Mouse (Mus musculus) liver, postnatal 0 days (tissue): ENCODE results near the gene H2-M10.4. TPM values are rescaled to one million over a fixed set of nuclear protein-coding genes. Genes with fewer than 3 reads are reported as not detected.

Source experiments
- ATAC-seq: fragments of 200-750 bp; cut with Nextera tagmentation; 2 replicates; pipeline ENCODE4 v1.8.0; 2017; ENCODE audit warnings: mild to moderate bottlenecking, moderate library complexity
- DNase-seq: peaks from one replicate; pipeline ENCODE4 v3.0.0-alpha.2; 2016
- H3K27ac ChIP-seq: fragments of 300-500 bp; sonication (generic); 2 replicates; pipeline ENCODE4 v1.5.1; 2014; ENCODE audit warnings: antibody characterized with exemption, moderate library complexity, mild to moderate bottlenecking, low read depth
- H3K27me3 ChIP-seq: fragments of 300-500 bp; sonication (generic); 2 replicates; pipeline ENCODE4 v1.6.1; 2014; ENCODE audit warnings: low read length, control low read depth, mixed read lengths; ENCODE audit not compliant: insufficient read depth
- H3K36me3 ChIP-seq: fragments of 300-500 bp; sonication (generic); replicated peaks from 2 replicates; pipeline ENCODE4 v1.6.1; 2014; ENCODE audit warnings: mild to moderate bottlenecking, control low read depth, low read length, moderate library complexity, mixed read lengths; ENCODE audit not compliant: insufficient read depth
- H3K4me1 ChIP-seq: fragments of 300-500 bp; sonication (generic); 2 replicates; pipeline ENCODE4 v1.6.1; 2014; ENCODE audit warnings: antibody characterized with exemption, mild to moderate bottlenecking, control low read depth; ENCODE audit not compliant: insufficient read depth
- H3K4me2 ChIP-seq: fragments of 300-500 bp; sonication (generic); 2 replicates; pipeline ENCODE4 v1.6.1; 2014; ENCODE audit warnings: low read depth, mild to moderate bottlenecking, low read length, moderate library complexity, mixed read lengths
- H3K4me3 ChIP-seq: fragments of 300-500 bp; sonication (generic); 2 replicates; pipeline ENCODE4 v1.5.1; 2014; ENCODE audit warnings: low read depth, low read length
- H3K9ac ChIP-seq: fragments of 300-500 bp; sonication (generic); replicated peaks from 2 replicates; pipeline ENCODE4 v1.6.1; 2014; ENCODE audit warnings: mild to moderate bottlenecking, moderate library complexity
- H3K9me3 ChIP-seq: fragments of 300-500 bp; sonication (generic); 2 replicates; pipeline ENCODE4 v1.6.1; 2016; ENCODE audit warnings: mild to moderate bottlenecking, control low read depth, low read length, mixed read lengths
- CTCF ChIP-seq: sonication (generic); IDR thresholded peaks from 2 replicates; pipeline ENCODE4 v1.5.1; 2016; ENCODE audit warnings: antibody characterized with exemption, low read depth
- EP300 ChIP-seq: IDR thresholded peaks from 2 replicates; pipeline ENCODE4 v1.6.1; 2016; ENCODE audit warnings: antibody characterized with exemption, low read depth, mild to moderate bottlenecking
- WGBS: fragments of 180-500 bp; shearing (Covaris S2); extraction: QIAGEN DNeasy Blood & Tissue Kit; methylation state at CpG from one replicate; pipeline ENCODE4 v1.1.7; 2014; ENCODE audit not compliant: insufficient replicate concordance; 5-methylcytosine and 5-hydroxymethylcytosine counted together
- polyA plus RNA-seq: library from polyadenylated mRNA; unstranded; fragments of >200 nt; fragmentation: Nextera tagmentation; extraction: Ambion mirVana; gene quantifications from 2 replicates; pipeline ENCODE4 v1.2.1, GENCODE M21; 2015

The H2-M10.4 gene
- polyA plus RNA-seq, 1 experiment from 2014 or later: not detected

DNA sequence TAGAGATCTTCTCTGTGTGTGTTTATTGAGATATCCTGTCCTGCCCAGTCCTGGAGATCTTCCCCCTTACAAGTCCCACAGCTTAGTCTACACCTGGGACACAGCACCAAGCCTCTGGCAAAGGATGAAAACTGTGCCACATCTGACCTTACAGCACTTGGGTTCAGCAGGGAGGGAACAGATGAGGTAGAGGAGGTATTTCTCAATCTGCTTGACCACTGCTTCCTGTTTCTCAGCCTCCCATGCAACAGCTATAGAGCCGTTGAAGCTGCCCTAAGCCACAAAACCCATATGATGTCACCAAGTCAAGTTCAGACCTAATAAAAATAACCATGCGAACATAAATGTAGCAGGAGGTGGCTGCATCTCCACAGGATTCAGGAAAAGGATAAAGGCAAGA lies 30.7 kb downstream of the H2-M10.4 start:
- peak; percentile 56; the same call in 1 of the 2 replicates for ATAC-seq
- no peak overlapping the region for H3K4me3 ChIP-seq
- no peaks in the 10 kb centered on the region for H3K36me3 ChIP-seq
- no peaks in the 10 kb centered on the region for H3K27me3 ChIP-seq
- H3K9ac ChIP-seq: no peak overlapping the region
- no peak overlapping the region for H3K4me2 ChIP-seq
- WGBS: 36% methylated on average over 2 of the region's 2 CpGs
- no peaks in the 10 kb centered on the region for H3K9me3 ChIP-seq
- no peak overlapping the region for H3K27ac ChIP-seq
- no peaks in the 10 kb centered on the region for H3K4me1 ChIP-seq
- no peak for TF ChIP-seq EP300
- TF ChIP-seq CTCF: no peak
- DNase-seq: no peak

- no peaks in the 10 kb centered on the region for H3K36me3 ChIP-seq
- no peak overlapping the region for H3K27ac ChIP-seq
- TF ChIP-seq EP300: no peak
- peak; percentile 79 for TF ChIP-seq CTCF
- no peak overlapping the region for H3K4me2 ChIP-seq
- DNase-seq (no peak), ATAC-seq (no peak)
- no peak overlapping the region for H3K4me3 ChIP-seq
- H3K4me1 ChIP-seq: no peaks in the 10 kb centered on the region
- 19% methylated on average over 4 of the region's 4 CpGs for WGBS
- no peak overlapping the region for H3K9ac ChIP-seq
- H3K27me3 ChIP-seq: no peaks in the 10 kb centered on the region
- no peaks in the 10 kb centered on the region for H3K9me3 ChIP-seq
Measured at GRCm38 (mm10) chr17:36418091-36418754, 43.9 kb downstream of the H2-M10.4 start.

DNA sequence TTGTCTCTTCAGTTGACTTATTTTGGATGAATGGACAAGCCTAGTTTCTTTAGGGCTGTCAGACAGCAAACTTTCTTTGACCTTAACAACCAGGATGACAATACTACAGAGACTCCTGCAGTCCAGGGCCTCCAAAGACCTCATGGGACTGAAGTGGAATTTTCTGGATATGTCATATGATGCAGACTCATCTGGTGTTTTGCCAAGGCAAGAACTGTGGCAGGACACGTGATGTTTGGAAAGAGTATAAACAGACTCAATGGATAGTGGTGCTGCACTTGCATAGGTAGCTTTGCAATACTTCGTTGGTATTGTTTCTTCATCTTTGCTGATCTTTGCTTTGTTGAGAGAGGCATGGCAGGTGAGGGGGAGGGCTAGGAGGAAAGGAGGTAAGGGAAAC lies 44.7 kb downstream of the H2-M10.4 start:
- 49% methylated on average over 2 of the region's 2 CpGs for WGBS
- Histone ChIP-seq H3K4me3 (no peak overlapping the region), H3K27ac (no peak overlapping the region), H3K4me1 (no peaks in the 10 kb centered on the region), H3K9ac (no peak overlapping the region), H3K4me2 (no peak overlapping the region), H3K36me3 (no peaks in the 10 kb centered on the region), H3K27me3 (no peaks in the 10 kb centered on the region), H3K9me3 (no peaks in the 10 kb centered on the region)
- TF ChIP-seq CTCF: no peak
- no peak for TF ChIP-seq EP300
- ATAC-seq (no peak), DNase-seq (no peak)

GRCm38 (mm10) chr17:36415407-36415806 lies 46.7 kb downstream of the H2-M10.4 start:
- 4% methylated on average over 1 of the region's 1 CpGs for WGBS
- DNase-seq: no peak
- no peak overlapping the region for H3K4me3 ChIP-seq
- H3K27ac ChIP-seq: no peak overlapping the region
- H3K27me3 ChIP-seq: no peaks in the 10 kb centered on the region
- TF ChIP-seq CTCF (no peak), EP300 (no peak)
- no peaks in the 10 kb centered on the region for H3K9me3 ChIP-seq
- H3K4me2 ChIP-seq: no peak overlapping the region
- no peaks in the 10 kb centered on the region for H3K36me3 ChIP-seq
- no peak overlapping the region for H3K9ac ChIP-seq
- ATAC-seq: no peak
- H3K4me1 ChIP-seq: no peaks in the 10 kb centered on the region

GRCm38 (mm10) chr17:36414361-36414760 lies 47.8 kb downstream of the H2-M10.4 start:
- H3K27ac ChIP-seq: no peak overlapping the region
- TF ChIP-seq EP300: no peak
- no peak for TF ChIP-seq CTCF
- no peaks in the 10 kb centered on the region for H3K27me3 ChIP-seq
- H3K4me3 ChIP-seq: no peak overlapping the region
- H3K9me3 ChIP-seq: no peaks in the 10 kb centered on the region
- 58% methylated on average over 1 of the region's 1 CpGs for WGBS
- DNase-seq: no peak
- H3K9ac ChIP-seq: no peak overlapping the region
- H3K36me3 ChIP-seq: no peaks in the 10 kb centered on the region
- H3K4me1 ChIP-seq: no peaks in the 10 kb centered on the region
- ATAC-seq: no peak
- H3K4me2 ChIP-seq: no peak overlapping the region

Other genes starting within 250 kb of the H2-M10.4 start
- 53.2 and 55.1 TPM in 2 replicates for gene Rpp21, start 204.3 kb downstream of the H2-M10.4 start, polyA plus RNA-seq
- 2.7 and 3.6 TPM in 2 replicates for gene Trim39, start 190.1 kb downstream of the H2-M10.4 start, polyA plus RNA-seq
- gene H2-M10.2, start 175.8 kb downstream of the H2-M10.4 start, polyA plus RNA-seq: not detected in 2 replicates
- gene H2-M10.1, start 136.2 kb downstream of the H2-M10.4 start, polyA plus RNA-seq: not detected in 2 replicates
- not detected in 2 replicates for gene H2-M10.3, start 93.9 kb downstream of the H2-M10.4 start, polyA plus RNA-seq
- not detected in 2 replicates for gene H2-M11, start 84.7 kb upstream of the H2-M10.4 start, polyA plus RNA-seq
- gene H2-M9, start 180.3 kb upstream of the H2-M10.4 start, polyA plus RNA-seq: not detected in 2 replicates
- gene H2-M1, start 209.9 kb upstream of the H2-M10.4 start, polyA plus RNA-seq: not detected in 2 replicates